Mouse (Mus musculus): ENCODE measurements around the gene Rasgrf1. TPM values are rescaled to one million over a fixed set of nuclear protein-coding genes. Genes with fewer than 3 reads are reported as not detected.

The Rasgrf1 gene
- total and polyA plus RNA-seq, 3 experiments, result 0.05 TPM; not detected in 2

- ATAC-seq (ENCODE audit: extremely low read depth, insufficient number of reproducible peaks, low FRiP score, poor library complexity, severe bottlenecking) (no peak), DNase-seq (ENCODE audit: low spot score) (no peak)
- Histone ChIP-seq H3K4me1 (ENCODE audit: insufficient read depth, low read depth, low read length) (no peaks in the 10 kb centered on the region), H3K4me3 (ENCODE audit: low read depth, low read length) (no peak overlapping the region), H3K36me3 (replicated peaks) (no peaks in the 10 kb centered on the region), H3K9me3 (replicated peaks) (peaks cover 77% of the 10 kb centered on the region), H3K27me3 (ENCODE audit: insufficient read depth, low read length) (no peaks in the 10 kb centered on the region)
- no peak for TF ChIP-seq GATA1 (IDR thresholded peaks at IDR 0.05; ENCODE audit: borderline replicate concordance, low read length)
Observed at GRCm38 (mm10) chr9:89968836-89969450, 59.2 kb downstream of the Rasgrf1 start.

GRCm38 (mm10) chr9:89970271-89970670, 60.6 kb downstream of the Rasgrf1 start:
- TF ChIP-seq POLR2AphosphoS5 (IDR thresholded peaks at IDR 0.05; ENCODE audit: insufficient replicate concordance, low read depth, low read length) (no peak), CTCF (IDR thresholded peaks at IDR 0.05; ENCODE audit: low read depth, low read length) (no peak), TAL1 (conservative IDR thresholded peaks at IDR 0.05; ENCODE audit: low read depth, low read length) (no peak), GATA2 (IDR thresholded peaks at IDR 0.05; ENCODE audit: borderline replicate concordance, low read depth, low read length) (no peak), GATA1 (IDR thresholded peaks at IDR 0.05; ENCODE audit: borderline replicate concordance, low read length) (no peak)
- no peak for ATAC-seq (ENCODE audit: extremely low read depth, insufficient number of reproducible peaks, low FRiP score, poor library complexity, severe bottlenecking)
- peaks cover 75% of the 10 kb centered on the region for H3K9me3 ChIP-seq (replicated peaks)
- DNase-seq (ENCODE audit: low spot score), result no peak
- no peaks in the 10 kb centered on the region for H3K27me3 ChIP-seq (ENCODE audit: insufficient read depth, low read length)
- no peaks in the 10 kb centered on the region for H3K36me3 ChIP-seq (replicated peaks)
- no peaks in the 10 kb centered on the region for H3K4me1 ChIP-seq (ENCODE audit: insufficient read depth, low read depth, low read length)
- H3K4me3 ChIP-seq (ENCODE audit: low read depth, low read length), result no peak overlapping the region; the same call in 1 of the 2 replicates

DNA sequence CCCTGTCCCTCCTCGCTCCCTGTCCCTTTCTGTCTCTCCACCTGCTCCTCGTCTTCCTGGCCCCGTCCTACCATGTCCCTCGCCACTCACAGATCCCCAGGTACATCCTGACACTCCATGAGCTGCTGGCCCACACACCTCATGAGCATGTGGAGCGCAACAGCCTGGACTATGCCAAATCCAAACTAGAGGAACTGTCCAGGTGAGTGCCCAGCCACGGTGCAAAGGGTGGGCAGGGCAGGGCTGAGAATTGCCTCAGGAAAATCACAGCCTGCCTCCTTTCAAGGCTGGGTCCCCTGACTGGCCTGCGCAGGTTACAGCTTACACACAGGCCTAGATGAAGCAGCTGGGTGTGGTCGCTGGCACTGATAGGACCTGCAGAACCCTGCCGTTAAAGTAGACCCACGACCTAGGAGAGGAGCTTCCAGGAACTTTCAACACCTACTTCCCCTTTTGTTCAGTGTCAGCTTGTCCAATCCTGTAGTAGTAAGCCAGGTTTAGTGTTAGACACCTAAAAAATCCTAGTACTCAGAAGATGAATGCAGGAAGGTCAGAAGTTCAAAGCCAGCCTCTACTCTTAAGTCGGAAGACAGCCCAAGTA, 61.3 kb downstream of the Rasgrf1 start:
- ATAC-seq (ENCODE audit: extremely low read depth, insufficient number of reproducible peaks, low FRiP score, poor library complexity, severe bottlenecking) (no peak), DNase-seq (ENCODE audit: low spot score) (no peak)
- H3K36me3 ChIP-seq (replicated peaks), result no peaks in the 10 kb centered on the region
- TF ChIP-seq GATA2 (IDR thresholded peaks at IDR 0.05; ENCODE audit: borderline replicate concordance, low read depth, low read length), result no peak
- no peak for TF ChIP-seq CTCF (IDR thresholded peaks at IDR 0.05; ENCODE audit: low read depth, low read length)
- no peak for TF ChIP-seq GATA1 (IDR thresholded peaks at IDR 0.05; ENCODE audit: borderline replicate concordance, low read length)
- TF ChIP-seq TAL1 (conservative IDR thresholded peaks at IDR 0.05; ENCODE audit: low read depth, low read length), result no peak
- TF ChIP-seq POLR2AphosphoS5 (IDR thresholded peaks at IDR 0.05; ENCODE audit: insufficient replicate concordance, low read depth, low read length), result no peak
- peaks cover 81% of the 10 kb centered on the region for H3K9me3 ChIP-seq (replicated peaks)
- no peak overlapping the region for H3K4me3 ChIP-seq (ENCODE audit: low read depth, low read length)
- no peaks in the 10 kb centered on the region for H3K27me3 ChIP-seq (ENCODE audit: insufficient read depth, low read length)
- no peaks in the 10 kb centered on the region for H3K4me1 ChIP-seq (ENCODE audit: insufficient read depth, low read depth, low read length)

GRCm38 (mm10) chr9:89972321-89972720, 62.6 kb downstream of the Rasgrf1 start:
- Histone ChIP-seq H3K4me3 (ENCODE audit: low read depth, low read length) (no peak overlapping the region), H3K9me3 (replicated peaks) (peaks cover 78% of the 10 kb centered on the region), H3K4me1 (ENCODE audit: insufficient read depth, low read depth, low read length) (no peaks in the 10 kb centered on the region), H3K36me3 (replicated peaks) (no peaks in the 10 kb centered on the region), H3K27me3 (ENCODE audit: insufficient read depth, low read length) (no peaks in the 10 kb centered on the region)
- no peak for TF ChIP-seq CTCF (IDR thresholded peaks at IDR 0.05; ENCODE audit: low read depth, low read length)
- TF ChIP-seq POLR2AphosphoS5 (IDR thresholded peaks at IDR 0.05; ENCODE audit: insufficient replicate concordance, low read depth, low read length), result no peak
- no peak for TF ChIP-seq TAL1 (conservative IDR thresholded peaks at IDR 0.05; ENCODE audit: low read depth, low read length)
- no peak for TF ChIP-seq GATA2 (IDR thresholded peaks at IDR 0.05; ENCODE audit: borderline replicate concordance, low read depth, low read length)
- TF ChIP-seq GATA1 (IDR thresholded peaks at IDR 0.05; ENCODE audit: borderline replicate concordance, low read length), result no peak
- DNase-seq (ENCODE audit: low spot score) (no peak), ATAC-seq (ENCODE audit: extremely low read depth, insufficient number of reproducible peaks, low FRiP score, poor library complexity, severe bottlenecking) (no peak)

DNA sequence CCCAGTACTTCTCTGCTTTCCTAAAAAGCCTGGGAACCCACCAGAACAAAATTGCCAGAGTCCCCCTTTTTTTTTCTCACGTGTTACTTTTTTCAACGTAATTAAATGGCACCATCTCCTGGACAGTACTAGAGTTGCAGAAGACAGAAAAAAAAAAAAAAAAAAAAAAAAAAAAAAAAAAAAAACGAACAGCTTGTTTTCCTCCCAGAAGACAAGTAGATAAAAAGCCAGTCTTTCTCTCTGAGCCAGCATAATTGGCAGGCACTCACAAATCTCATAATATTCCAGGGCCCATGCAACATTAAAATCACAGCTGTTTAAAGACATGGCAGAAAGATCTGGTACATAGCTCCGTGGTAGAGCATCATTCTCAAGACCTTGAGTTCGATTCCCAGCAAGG, 64.1 kb downstream of the Rasgrf1 start:
- no peaks in the 10 kb centered on the region for H3K36me3 ChIP-seq (replicated peaks)
- no peaks in the 10 kb centered on the region for H3K4me1 ChIP-seq (ENCODE audit: insufficient read depth, low read depth, low read length)
- ATAC-seq (ENCODE audit: extremely low read depth, insufficient number of reproducible peaks, low FRiP score, poor library complexity, severe bottlenecking) (no peak), DNase-seq (ENCODE audit: low spot score) (no peak)
- H3K4me3 ChIP-seq (ENCODE audit: low read depth, low read length), result no peak overlapping the region
- H3K9me3 ChIP-seq (replicated peaks), result peaks cover 67% of the 10 kb centered on the region
- TF ChIP-seq GATA2 (IDR thresholded peaks at IDR 0.05; ENCODE audit: borderline replicate concordance, low read depth, low read length), result no peak
- TF ChIP-seq GATA1 (IDR thresholded peaks at IDR 0.05; ENCODE audit: borderline replicate concordance, low read length), result no peak
- H3K27me3 ChIP-seq (ENCODE audit: insufficient read depth, low read length), result no peaks in the 10 kb centered on the region

DNA sequence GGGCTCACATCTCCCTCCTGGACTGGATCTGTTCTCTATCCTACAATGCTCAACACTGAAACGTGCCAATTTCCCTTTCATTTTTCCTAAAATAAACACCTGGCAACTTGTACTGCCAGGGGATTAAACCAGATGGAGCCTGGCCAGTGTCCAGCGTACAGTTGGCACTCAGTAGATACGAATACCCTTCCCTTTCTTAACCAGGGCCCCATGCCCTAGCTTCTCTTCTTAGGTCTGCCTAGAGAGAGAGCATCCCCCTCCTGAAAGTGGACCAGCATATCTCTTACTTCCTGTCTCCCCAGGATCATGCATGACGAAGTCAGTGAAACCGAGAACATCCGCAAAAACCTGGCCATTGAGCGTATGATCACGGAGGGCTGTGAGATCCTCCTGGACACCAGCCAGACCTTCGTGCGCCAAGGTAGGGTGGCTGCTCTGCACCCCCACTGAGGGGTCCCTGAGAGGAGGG, 64.8 kb downstream of the Rasgrf1 start:
- Histone ChIP-seq H3K4me3 (ENCODE audit: low read depth, low read length) (no peak overlapping the region), H3K9me3 (replicated peaks) (peaks cover 65% of the 10 kb centered on the region), H3K27me3 (ENCODE audit: insufficient read depth, low read length) (no peaks in the 10 kb centered on the region), H3K36me3 (replicated peaks) (no peaks in the 10 kb centered on the region), H3K4me1 (ENCODE audit: insufficient read depth, low read depth, low read length) (no peaks in the 10 kb centered on the region)
- ATAC-seq (ENCODE audit: extremely low read depth, insufficient number of reproducible peaks, low FRiP score, poor library complexity, severe bottlenecking) (no peak), DNase-seq (ENCODE audit: low spot score) (no peak)
- no peak for TF ChIP-seq CTCF (IDR thresholded peaks at IDR 0.05; ENCODE audit: low read depth, low read length)

Measured in G1E (cell line).